Mouse (Mus musculus) CH12.LX (cell line): ENCODE measurements at regions not wholly inside any gene's neighbourhood (a gene's known extent, or its start where the extent isn't known, plus 50 kb on each side); places are given as distances from the start of the nearest gene placed in this dataset.

Experiments used
- CTCF ChIP-seq, 2 experiments: IDR thresholded peaks in 1 of 2; conservative IDR thresholded peaks in 1 of 2; 2 replicates each; pipeline ENCODE4 v1.5.1; 2011 to 2012; ENCODE audit warnings: low read depth in 2 of 2, low read length in 2 of 2, improper control_type of control experiment in 1 of 2, inconsistent platforms in 1 of 2, mild to moderate bottlenecking in 1 of 2, moderate library complexity in 1 of 2
- ELF1 ChIP-seq: IDR thresholded peaks from 2 replicates; pipeline ENCODE4 v1.6.1; 2014; ENCODE audit warnings: low read depth, mild to moderate bottlenecking, inconsistent platforms, low read length, improper control_type of control experiment
- MAX ChIP-seq: IDR thresholded peaks from 2 replicates; pipeline ENCODE4 v1.6.1; 2011; ENCODE audit warnings: low read length, improper control_type of control experiment
- MXI1 ChIP-seq: IDR thresholded peaks from 2 replicates; pipeline ENCODE4 v1.6.1; 2011; ENCODE audit warnings: mild to moderate bottlenecking, low read depth, low read length, improper control_type of control experiment
- NELFE ChIP-seq: IDR thresholded peaks from 2 replicates; pipeline ENCODE4 v1.6.1; 2011; ENCODE audit warnings: low read depth, low read length, improper control_type of control experiment
- USF2 ChIP-seq: conservative IDR thresholded peaks from 2 replicates; pipeline ENCODE4 v1.6.1; 2011; ENCODE audit warnings: low read depth, low read length, improper control_type of control experiment

GRCm38 (mm10) chr10:56880154-56880591 lies 503.0 kb downstream of the Gja1 start:
- TF ChIP-seq ELF1, result no peak
- no peak for TF ChIP-seq MAX
- no peak for TF ChIP-seq USF2
- TF ChIP-seq CTCF (conservative IDR thresholded peaks at IDR 0.05 in 1 of 2, IDR thresholded peaks at IDR 0.05 in 1 of 2; ENCODE audit: low read depth in 2 of 2, low read length in 2 of 2), result no peak
- TF ChIP-seq NELFE, result no peak
- TF ChIP-seq MXI1, result no peak
